Mouse (Mus musculus) layer of hippocampus, postnatal 10 days (tissue): ENCODE measurements around the gene Atp6ap1. TPM values are rescaled to one million over a fixed set of nuclear protein-coding genes. Genes with fewer than 3 reads are reported as not detected.

Source experiments
- DNase-seq, 2 experiments: peaks; one replicate each; pipeline ENCODE4 v3.0.0; 2021; ENCODE audit warnings: low spot score in 2 of 2
- microRNA-seq, 2 experiments: library from miRNA; unstranded; fragments of <30 nt; microRNA quantifications; one replicate each; pipeline ENCODE4 v1.2.0; 2021
- total RNA-seq, 2 experiments: library from RNA; stranded (reverse); gene quantifications; 2 replicates each; pipeline ENCODE4 v1.2.3; 2021

Atp6ap1 gene
- total RNA-seq, 2 experiments from 2014 or later, result 276 to 278 TPM

GRCm38 (mm10) chrX:74299721-74300120, 2.8 kb downstream of the Atp6ap1 start:
- DNase-seq, result no peak

DNA sequence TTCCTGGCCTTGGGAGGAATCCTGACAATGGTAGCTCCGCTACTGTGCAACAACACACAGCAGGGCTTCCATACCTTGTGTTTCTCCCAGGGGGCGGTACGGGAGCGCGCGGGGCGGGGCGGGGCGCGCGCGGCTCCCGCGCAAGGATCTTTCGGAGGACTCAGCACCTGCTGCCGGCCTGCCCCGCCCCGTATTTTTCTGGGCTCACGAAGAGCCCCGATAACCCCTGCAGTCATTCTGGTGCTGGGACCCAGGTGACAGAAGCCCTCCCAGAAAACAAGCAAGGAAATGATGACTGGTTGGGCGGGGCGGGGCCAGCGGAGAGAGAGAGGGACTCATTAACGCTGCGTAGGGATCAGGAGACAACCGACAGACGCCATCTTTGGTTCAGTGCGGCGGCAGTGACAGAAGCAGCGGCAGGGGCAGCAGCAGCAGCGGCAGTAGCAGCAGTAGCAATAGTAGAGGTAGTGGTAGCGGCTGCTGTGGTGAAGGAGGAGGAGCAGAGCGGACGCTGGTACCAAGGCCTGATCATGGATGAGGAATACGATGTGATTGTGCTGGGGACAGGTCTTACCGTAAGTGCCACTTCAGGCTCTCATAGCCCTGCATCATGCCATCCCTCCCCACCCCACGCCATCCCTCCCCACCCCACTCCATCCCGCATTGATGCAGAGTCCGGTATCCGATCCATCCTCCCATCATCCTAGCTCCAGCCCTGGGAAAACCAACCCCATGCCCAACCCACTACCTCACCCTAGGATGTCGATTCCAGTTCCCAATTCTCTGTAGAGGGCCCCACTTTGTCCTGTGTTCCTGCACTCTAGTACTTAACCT, 8.2 kb downstream of the Atp6ap1 start, which contains the start of gene Gdi1:
TSS of gene Gdi1 (plus strand) at position 132 of the 834 bp plus-strand sequence.
- peak; percentile 72 to 79 for DNase-seq

- DNase-seq, result peak; percentile 79 to 83
These were observed 15.9 kb downstream of the Atp6ap1 start, which contains the start of gene Fam50a for GRCm38 (mm10) chrX:74312540-74313464. Fam50a (plus strand) TSS chrX:74313033.

- peak; percentile 62 to 77 for DNase-seq
These were observed 31.8 kb downstream of the Atp6ap1 start, which contains the start of gene Plxna3 for GRCm38 (mm10) chrX:74328725-74329161. Plxna3 (plus strand) TSS chrX:74329066.

- DNase-seq, result no peak
These were observed 32.3 kb downstream of the Atp6ap1 start for GRCm38 (mm10) chrX:74329215-74329671.

DNA sequence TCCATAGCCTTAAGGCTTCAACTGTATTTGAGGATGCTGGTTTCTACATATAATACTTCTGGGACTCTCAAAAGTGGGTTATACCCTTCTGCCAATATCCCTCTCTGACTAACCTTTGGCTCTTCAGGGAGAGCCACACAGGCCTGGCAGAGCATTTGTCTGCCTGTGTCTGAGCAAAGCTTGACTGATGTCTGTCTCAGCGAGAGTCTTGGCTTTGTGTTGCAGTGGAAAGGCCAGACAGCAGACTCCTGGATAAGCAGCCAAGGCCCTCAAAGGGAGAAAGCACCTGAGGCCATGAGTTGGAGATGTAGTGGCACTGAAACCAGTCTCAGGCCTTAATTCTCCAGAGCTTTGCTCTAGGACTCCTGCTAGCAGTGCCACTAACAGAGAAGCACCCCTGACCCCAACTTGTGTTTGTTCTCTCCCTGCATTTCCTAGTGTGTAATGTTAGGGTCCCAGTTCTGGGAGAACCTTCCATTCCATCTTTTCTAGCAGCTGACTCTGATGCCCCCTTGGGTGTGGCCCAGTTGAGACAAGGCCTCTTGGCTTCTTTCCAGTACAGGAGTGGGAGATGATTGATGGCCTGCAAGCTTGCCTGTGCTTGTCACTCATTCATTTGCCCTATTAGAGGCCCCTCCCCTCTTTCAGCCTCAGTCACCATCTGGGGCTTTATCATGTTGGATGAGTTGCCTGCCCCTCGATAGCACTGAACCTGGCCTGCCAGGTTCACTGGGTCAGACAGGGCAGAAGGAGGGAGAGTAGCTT, 33.5 kb downstream of the Atp6ap1 start:
- DNase-seq, result no peak

DNA sequence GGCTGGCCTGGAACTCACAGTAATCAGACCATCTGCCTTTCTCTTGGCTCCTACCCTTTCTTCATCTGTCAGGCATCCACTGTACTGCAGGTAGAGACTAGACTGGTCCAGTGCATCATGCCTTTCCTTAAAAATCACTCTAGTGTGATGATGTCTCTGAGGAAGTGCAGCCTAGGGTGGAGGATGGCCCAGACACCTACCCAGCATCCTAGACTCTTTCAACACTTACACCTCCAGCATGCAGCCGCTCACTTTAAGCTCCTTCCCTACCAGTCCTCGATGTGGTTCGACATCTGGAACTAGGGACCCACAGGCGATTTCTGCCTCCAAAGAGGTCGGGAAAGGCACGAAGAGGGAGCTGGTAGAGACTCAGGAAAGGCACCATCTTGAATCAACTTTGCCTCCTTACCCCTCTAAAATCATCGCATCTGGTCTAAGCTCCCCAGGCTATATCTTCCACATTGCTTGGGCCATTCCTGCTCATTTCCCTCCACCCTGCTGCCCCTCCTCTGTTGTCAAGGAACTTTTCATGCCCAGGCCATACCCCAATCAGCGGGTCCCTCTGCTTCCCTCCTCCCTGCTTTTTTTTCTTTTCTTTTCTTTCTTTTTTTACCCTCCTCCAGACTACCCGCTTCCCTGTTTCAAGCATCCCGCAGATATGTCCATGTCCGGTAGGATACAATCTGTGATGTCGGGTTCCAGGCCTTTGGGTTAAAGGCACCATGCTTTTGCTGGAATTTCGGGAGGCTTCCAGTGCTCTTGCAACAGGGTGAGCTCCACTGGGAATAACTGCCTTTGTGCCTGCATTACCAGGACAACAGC, 56.0 kb downstream of the Atp6ap1 start:
- DNase-seq, result no peak

DNA sequence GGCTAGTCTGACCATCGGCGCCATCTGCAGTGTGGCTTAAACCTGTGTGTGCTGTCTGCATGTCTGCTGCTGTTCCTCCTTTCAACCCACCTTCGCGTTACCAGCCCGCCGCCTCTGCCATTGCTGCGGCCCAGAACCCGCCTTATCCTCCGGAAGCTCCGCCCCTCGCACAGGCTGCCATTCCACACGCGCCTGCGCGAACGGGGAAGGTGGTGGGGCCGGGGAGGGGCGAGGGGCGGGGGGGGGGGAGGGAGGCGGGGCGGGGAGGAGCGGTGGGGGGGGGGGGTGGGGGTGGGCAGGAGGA, 56.5 kb downstream of the Atp6ap1 start, which contains the start of gene Lage3:
TSS of gene Lage3 (minus strand) at position 152 of the 304 bp plus-strand sequence.
- DNase-seq, result peak; percentile 72 to 82

Small RNA genes lying within 50 kb of the gene (microRNA-seq; reads per million reads assigned to microRNA genes)
- gene Mir7091 (0.20 to 0.67 reads per million in 2 experiments), gene Mir7092 (0 reads per million in 2 experiments)

Other genes with a start within 250 kb of the Atp6ap1 start
- not detected for gene Opn1mw, start 169.6 kb upstream of the Atp6ap1 start, total RNA-seq
- 10 to 100 TPM; 74.3 to 75.1 TPM for gene Mecp2, start 161.7 kb upstream of the Atp6ap1 start, total RNA-seq
- not detected for gene Tex28, start 129.3 kb upstream of the Atp6ap1 start, total RNA-seq
- gene Tktl1, start 119.8 kb upstream of the Atp6ap1 start, total RNA-seq, result not detected
- 100 to 1,000 TPM; 210 to 252 TPM for gene Flna, start 47.3 kb upstream of the Atp6ap1 start, total RNA-seq
- 10 to 100 TPM; 36.0 to 44.7 TPM for gene Emd, start 42.4 kb upstream of the Atp6ap1 start, total RNA-seq
- gene Rpl10, start 26.3 kb upstream of the Atp6ap1 start, total RNA-seq, result 100 to 1,000 TPM; 203 to 222 TPM
- 10 to 100 TPM; 54.6 to 54.7 TPM for gene Taz, start 15.2 kb upstream of the Atp6ap1 start, total RNA-seq
- 1 to 10 TPM; 2.8 to 3.5 TPM for gene Dnase1l1, start 14.8 kb upstream of the Atp6ap1 start, total RNA-seq
- 100 to 1,000 TPM; 633 to 694 TPM for gene Gdi1, start 7.9 kb downstream of the Atp6ap1 start, total RNA-seq
- 10 to 100 TPM; 42.3 to 47.6 TPM for gene Fam50a, start 15.9 kb downstream of the Atp6ap1 start, total RNA-seq
- 10 to 100 TPM; 79.2 to 80.1 TPM for gene Plxna3, start 32.0 kb downstream of the Atp6ap1 start, total RNA-seq
- 10 to 100 TPM; 32.2 to 37.2 TPM for gene Lage3, start 56.5 kb downstream of the Atp6ap1 start, total RNA-seq
- gene Ubl4a, start 76.1 kb downstream of the Atp6ap1 start, total RNA-seq, result 10 to 100 TPM; 51.9 to 54.7 TPM
- 1 to 10 TPM; 2.3 to 2.5 TPM for gene Slc10a3, start 76.3 kb downstream of the Atp6ap1 start, total RNA-seq
- 10 to 100 TPM; 17.0 to 23.0 TPM for gene Fam3a, start 96.2 kb downstream of the Atp6ap1 start, total RNA-seq
- 10 to 100 TPM; 45.4 to 51.6 TPM for gene Ikbkg, start 96.2 kb downstream of the Atp6ap1 start, total RNA-seq
- gene G6pdx, start 132.1 kb downstream of the Atp6ap1 start, total RNA-seq, result 10 to 100 TPM; 35.3 to 36.3 TPM
- gene Gm6880, start 184.3 kb downstream of the Atp6ap1 start, total RNA-seq, result not detected